Mouse (Mus musculus): ENCODE measurements at regions not wholly inside any gene's neighbourhood (a gene's known extent, or its start where the extent isn't known, plus 50 kb on each side); places are given as distances from the start of the nearest gene placed in this dataset.

DNA sequence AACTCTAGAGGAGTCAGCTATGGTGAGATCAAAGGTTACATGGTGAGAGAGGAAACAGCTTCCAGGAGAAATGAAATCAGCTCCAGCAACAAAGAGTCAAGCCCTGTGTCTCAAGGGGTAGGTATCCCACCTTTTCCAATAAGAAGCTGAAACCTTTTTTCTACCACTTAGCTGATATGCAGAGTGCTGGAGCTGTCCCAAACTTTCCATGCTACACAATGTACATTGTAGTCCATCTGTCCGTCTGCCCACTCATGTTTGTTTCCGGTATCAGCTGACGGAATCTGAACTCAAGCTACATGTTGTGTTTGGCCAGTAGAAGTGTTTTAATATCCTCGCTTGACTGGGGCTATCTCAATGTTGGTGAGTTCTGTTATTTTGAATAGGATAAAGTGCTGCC is 83.6 kb upstream of the Ngf start:
- H3K36me3 ChIP-seq (ENCODE audit: control insufficient read depth, insufficient read depth, low read length), result no peaks in the 10 kb centered on the region
- WGBS, result 89% methylated on average over 4 of the region's 4 CpGs

DNA sequence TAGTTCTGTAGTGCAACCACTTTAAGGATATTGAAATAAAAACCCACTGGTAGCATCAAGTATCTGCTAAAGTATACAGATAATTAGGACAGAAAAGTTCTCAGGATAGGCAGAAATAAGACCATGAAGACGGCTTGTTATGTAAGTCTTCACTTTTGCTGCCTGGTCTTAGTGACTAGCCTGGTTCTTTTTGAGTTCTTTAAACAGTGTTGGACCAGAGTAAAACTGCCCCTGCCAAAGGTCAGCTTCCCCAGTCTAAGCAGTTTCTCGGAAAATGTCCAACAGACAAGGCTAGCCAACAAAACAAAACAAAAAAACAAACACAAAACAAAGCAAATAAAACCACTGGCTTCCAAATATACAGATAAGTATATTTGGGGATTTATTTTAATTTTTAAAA is 85.1 kb upstream of the Ngf start:
- H3K4me1 ChIP-seq (replicated peaks; ENCODE audit: control insufficient read depth, insufficient read depth, low read length), result no peaks in the 10 kb centered on the region
- H3K4me2 ChIP-seq (replicated peaks; ENCODE audit: low read depth, low read length), result no peak overlapping the region
- ATAC-seq (ENCODE audit: low FRiP score), result no peak
- H3K27ac ChIP-seq (ENCODE audit: low read depth, low read length), result no peak overlapping the region
- no peak for DNase-seq (ENCODE audit: low spot score)
- no peak overlapping the region for H3K9ac ChIP-seq (ENCODE audit: low read depth, low read length)
- 79% methylated on average over 2 of the region's 2 CpGs for WGBS
- no peak overlapping the region for H3K4me3 ChIP-seq (ENCODE audit: low read depth, low read length)
- no peaks in the 10 kb centered on the region for H3K9me3 ChIP-seq (ENCODE audit: control insufficient read depth, low read length)
- no peaks in the 10 kb centered on the region for H3K27me3 ChIP-seq (ENCODE audit: control insufficient read depth, insufficient read depth, low read length)
- H3K36me3 ChIP-seq (ENCODE audit: control insufficient read depth, insufficient read depth, low read length), result no peaks in the 10 kb centered on the region

More for the DNA sequence above, 83.6 kb upstream of the Ngf start:
- H3K9me3 ChIP-seq (ENCODE audit: control insufficient read depth, low read length), result no peaks in the 10 kb centered on the region
- H3K4me3 ChIP-seq (ENCODE audit: low read depth, low read length), result no peak overlapping the region
- H3K27ac ChIP-seq (ENCODE audit: low read depth, low read length), result no peak overlapping the region
- DNase-seq (ENCODE audit: low spot score) (no peak), ATAC-seq (ENCODE audit: low FRiP score) (no peak)
- H3K9ac ChIP-seq (ENCODE audit: low read depth, low read length), result no peak overlapping the region
- no peaks in the 10 kb centered on the region for H3K27me3 ChIP-seq (ENCODE audit: control insufficient read depth, insufficient read depth, low read length)
- H3K4me2 ChIP-seq (replicated peaks; ENCODE audit: low read depth, low read length), result no peak overlapping the region
- no peaks in the 10 kb centered on the region for H3K4me1 ChIP-seq (replicated peaks; ENCODE audit: control insufficient read depth, insufficient read depth, low read length)

DNA sequence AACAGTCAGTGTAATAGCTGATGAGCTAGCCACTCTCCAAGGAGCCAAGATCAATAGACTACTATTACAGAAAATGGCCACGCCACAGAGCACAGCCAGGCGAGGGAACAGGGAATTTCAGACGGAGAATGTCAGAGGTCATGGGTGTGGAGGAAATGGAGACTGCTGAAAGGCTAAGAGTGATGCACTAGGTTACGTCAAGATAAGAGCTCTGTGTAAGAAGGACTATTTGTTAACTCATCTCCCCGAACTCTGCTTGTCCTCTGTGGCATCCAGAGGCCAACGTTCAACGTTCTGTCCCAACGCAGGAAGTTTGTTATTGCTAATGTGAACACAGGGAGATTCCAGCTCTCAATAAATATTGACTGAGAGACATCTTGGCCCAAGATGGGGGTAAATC is 86.0 kb upstream of the Ngf start:
- 75% methylated on average over 8 of the region's 8 CpGs for WGBS
- DNase-seq (ENCODE audit: low spot score), result no peak
- no peak for ATAC-seq (ENCODE audit: low FRiP score)
- H3K36me3 ChIP-seq (ENCODE audit: control insufficient read depth, insufficient read depth, low read length), result no peaks in the 10 kb centered on the region
- no peaks in the 10 kb centered on the region for H3K9me3 ChIP-seq (ENCODE audit: control insufficient read depth, low read length)
- H3K27me3 ChIP-seq (ENCODE audit: control insufficient read depth, insufficient read depth, low read length), result no peaks in the 10 kb centered on the region
- H3K4me2 ChIP-seq (replicated peaks; ENCODE audit: low read depth, low read length), result no peak overlapping the region
- H3K27ac ChIP-seq (ENCODE audit: low read depth, low read length), result no peak overlapping the region
- H3K4me1 ChIP-seq (replicated peaks; ENCODE audit: control insufficient read depth, insufficient read depth, low read length), result no peaks in the 10 kb centered on the region
- no peak overlapping the region for H3K9ac ChIP-seq (ENCODE audit: low read depth, low read length)
- no peak overlapping the region for H3K4me3 ChIP-seq (ENCODE audit: low read depth, low read length)

DNA sequence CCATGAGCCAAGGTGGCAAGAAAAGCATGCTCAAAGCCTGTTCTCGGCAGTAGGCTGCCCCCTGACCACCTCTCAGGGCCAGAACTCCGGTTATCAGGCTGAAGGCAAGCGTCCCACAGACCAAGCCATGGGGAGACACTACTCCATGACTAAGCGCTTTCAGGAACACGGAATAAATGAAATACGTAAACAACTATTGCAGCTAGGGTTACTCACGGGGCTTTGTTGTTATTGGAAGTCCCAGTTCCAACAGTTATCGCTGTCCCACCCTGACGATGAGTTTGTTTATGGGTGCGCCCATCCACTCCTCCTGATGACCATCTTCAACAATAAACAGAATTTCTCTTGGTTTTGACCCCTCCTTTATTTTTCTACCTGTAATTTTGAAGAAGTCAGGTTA is 88.0 kb upstream of the Ngf start:
- Histone ChIP-seq H3K4me2 (replicated peaks; ENCODE audit: low read depth, low read length) (no peak overlapping the region), H3K36me3 (ENCODE audit: control insufficient read depth, insufficient read depth, low read length) (no peaks in the 10 kb centered on the region), H3K4me3 (ENCODE audit: low read depth, low read length) (no peak overlapping the region), H3K27me3 (ENCODE audit: control insufficient read depth, insufficient read depth, low read length) (no peaks in the 10 kb centered on the region), H3K27ac (ENCODE audit: low read depth, low read length) (no peak overlapping the region), H3K9ac (ENCODE audit: low read depth, low read length) (no peak overlapping the region), H3K4me1 (replicated peaks; ENCODE audit: control insufficient read depth, insufficient read depth, low read length) (no peaks in the 10 kb centered on the region), H3K9me3 (ENCODE audit: control insufficient read depth, low read length) (no peaks in the 10 kb centered on the region)
- DNase-seq (ENCODE audit: low spot score) (no peak), ATAC-seq (ENCODE audit: low FRiP score) (no peak)
- 93% methylated on average over 10 of the region's 10 CpGs for WGBS

- Histone ChIP-seq H3K9me3 (ENCODE audit: control insufficient read depth, low read length) (no peaks in the 10 kb centered on the region), H3K27me3 (ENCODE audit: control insufficient read depth, insufficient read depth, low read length) (no peaks in the 10 kb centered on the region), H3K9ac (ENCODE audit: low read depth, low read length) (no peak overlapping the region), H3K4me1 (replicated peaks; ENCODE audit: control insufficient read depth, insufficient read depth, low read length) (no peaks in the 10 kb centered on the region), H3K27ac (ENCODE audit: low read depth, low read length) (no peak overlapping the region), H3K4me2 (replicated peaks; ENCODE audit: low read depth, low read length) (no peak overlapping the region), H3K36me3 (ENCODE audit: control insufficient read depth, insufficient read depth, low read length) (no peaks in the 10 kb centered on the region), H3K4me3 (ENCODE audit: low read depth, low read length) (no peak overlapping the region)
- DNase-seq (ENCODE audit: low spot score) (no peak), ATAC-seq (ENCODE audit: low FRiP score) (no peak)
- 85% methylated on average over 5 of the region's 5 CpGs for WGBS
Observed at GRCm38 (mm10) chr3:102374381-102375060, 95.2 kb upstream of the Ngf start.

- no peaks in the 10 kb centered on the region for H3K9me3 ChIP-seq (ENCODE audit: control insufficient read depth, low read length)
- no peaks in the 10 kb centered on the region for H3K4me1 ChIP-seq (replicated peaks; ENCODE audit: control insufficient read depth, insufficient read depth, low read length)
- H3K36me3 ChIP-seq (ENCODE audit: control insufficient read depth, insufficient read depth, low read length), result no peaks in the 10 kb centered on the region
- H3K9ac ChIP-seq (ENCODE audit: low read depth, low read length), result no peak overlapping the region
- no peak overlapping the region for H3K27ac ChIP-seq (ENCODE audit: low read depth, low read length)
- no peak overlapping the region for H3K4me3 ChIP-seq (ENCODE audit: low read depth, low read length)
- ATAC-seq (ENCODE audit: low FRiP score) (no peak), DNase-seq (ENCODE audit: low spot score) (no peak)
- H3K27me3 ChIP-seq (ENCODE audit: control insufficient read depth, insufficient read depth, low read length), result no peaks in the 10 kb centered on the region
- 79% methylated on average over 8 of the region's 8 CpGs for WGBS
- no peak overlapping the region for H3K4me2 ChIP-seq (replicated peaks; ENCODE audit: low read depth, low read length)
Observed at GRCm38 (mm10) chr3:102372205-102372899, 97.4 kb upstream of the Ngf start.

GRCm38 (mm10) chr3:102366188-102366587 is 103.5 kb upstream of the Ngf start:
- 58% methylated on average over 6 of the region's 6 CpGs for WGBS
- H3K4me3 ChIP-seq (ENCODE audit: low read depth, low read length), result no peak overlapping the region
- ATAC-seq (ENCODE audit: low FRiP score), result no peak
- H3K4me2 ChIP-seq (replicated peaks; ENCODE audit: low read depth, low read length), result no peak overlapping the region
- no peak overlapping the region for H3K27ac ChIP-seq (ENCODE audit: low read depth, low read length)
- H3K4me1 ChIP-seq (replicated peaks; ENCODE audit: control insufficient read depth, insufficient read depth, low read length), result no peaks in the 10 kb centered on the region
- no peak overlapping the region for H3K9ac ChIP-seq (ENCODE audit: low read depth, low read length)
- H3K9me3 ChIP-seq (ENCODE audit: control insufficient read depth, low read length), result no peaks in the 10 kb centered on the region
- no peaks in the 10 kb centered on the region for H3K36me3 ChIP-seq (ENCODE audit: control insufficient read depth, insufficient read depth, low read length)
- DNase-seq (ENCODE audit: low spot score), result no peak
- peaks cover 9% of the 10 kb centered on the region for H3K27me3 ChIP-seq (ENCODE audit: control insufficient read depth, insufficient read depth, low read length)

- 85% methylated on average over 5 of the region's 5 CpGs for WGBS
- peaks cover 23% of the 10 kb centered on the region for H3K27me3 ChIP-seq (ENCODE audit: control insufficient read depth, insufficient read depth, low read length)
Observed at GRCm38 (mm10) chr3:102364326-102364935, 105.3 kb upstream of the Ngf start.

More at GRCm38 (mm10) chr3:102364326-102364935, 105.3 kb upstream of the Ngf start:
- Histone ChIP-seq H3K4me3 (ENCODE audit: low read depth, low read length) (no peak overlapping the region), H3K27ac (ENCODE audit: low read depth, low read length) (no peak overlapping the region), H3K4me2 (replicated peaks; ENCODE audit: low read depth, low read length) (no peak overlapping the region), H3K9me3 (ENCODE audit: control insufficient read depth, low read length) (no peaks in the 10 kb centered on the region), H3K9ac (ENCODE audit: low read depth, low read length) (no peak overlapping the region), H3K36me3 (ENCODE audit: control insufficient read depth, insufficient read depth, low read length) (no peaks in the 10 kb centered on the region), H3K4me1 (replicated peaks; ENCODE audit: control insufficient read depth, insufficient read depth, low read length) (no peaks in the 10 kb centered on the region)
- ATAC-seq (ENCODE audit: low FRiP score), result no peak
- no peak for DNase-seq (ENCODE audit: low spot score)

Measured in hindbrain, embryonic 11.5 days (tissue).